Mouse (Mus musculus) Patski (cell line): Measurements from ENCODE around the gene Cars. TPM values are rescaled to one million over a fixed set of nuclear protein-coding genes. Genes with fewer than 3 reads are reported as not detected.
"Not testable (repeated sequence)": the region's sequence is repeated elsewhere in the genome, so short reads cannot be mapped to it uniquely, and the experiment has no call there.

ENCODE experiments used
- ATAC-seq: fragments of 100-300 bp; one replicate; pipeline ENCODE4 v1.8.0; 2021
- CTCF ChIA-PET: fragments of 350-600 bp; sonication (Branson Sonifier 250); formaldehyde crosslinking; loops from one replicate; lab custom pipeline; 2022; ENCODE audit warnings: inconsistent platforms; lab: Charles Lee
- POLR2A ChIA-PET: fragments of 350-600 bp; sonication (Branson Sonifier 250); formaldehyde crosslinking; loops from one replicate; lab custom pipeline; 2022; ENCODE audit warnings: antibody characterized with exemption, inconsistent platforms; lab: Charles Lee
- DNase-seq: peaks from one replicate; pipeline ENCODE4 v3.0.0-alpha.2; 2011; ENCODE audit warnings: low read depth, low spot score
- H3K27me3 ChIP-seq: fragments of 371-371 bp; one replicate; pipeline ENCODE4 v1.5.1; 2021
- CTCF ChIP-seq: fragments of 100-300 bp; IDR thresholded peaks from one replicate; pipeline ENCODE4 v1.5.1; 2021
- in situ Hi-C: fragments of 300-500 bp; cut with MboI; formaldehyde crosslinking; loops from 3 replicates; pipeline ENCODE4 v1.11.1; 2018; ENCODE audit warnings: low pct_unique_long_range_greater_than_20kb, mixed read lengths
- polyA plus RNA-seq: library from polyadenylated mRNA; unstranded; gene quantifications from one replicate; pipeline ENCODE4 v1.2.3, GENCODE M21; 2021

Cars gene
- polyA plus RNA-seq, 1 experiment from 2014 or later, result 81.5 TPM

DNA sequence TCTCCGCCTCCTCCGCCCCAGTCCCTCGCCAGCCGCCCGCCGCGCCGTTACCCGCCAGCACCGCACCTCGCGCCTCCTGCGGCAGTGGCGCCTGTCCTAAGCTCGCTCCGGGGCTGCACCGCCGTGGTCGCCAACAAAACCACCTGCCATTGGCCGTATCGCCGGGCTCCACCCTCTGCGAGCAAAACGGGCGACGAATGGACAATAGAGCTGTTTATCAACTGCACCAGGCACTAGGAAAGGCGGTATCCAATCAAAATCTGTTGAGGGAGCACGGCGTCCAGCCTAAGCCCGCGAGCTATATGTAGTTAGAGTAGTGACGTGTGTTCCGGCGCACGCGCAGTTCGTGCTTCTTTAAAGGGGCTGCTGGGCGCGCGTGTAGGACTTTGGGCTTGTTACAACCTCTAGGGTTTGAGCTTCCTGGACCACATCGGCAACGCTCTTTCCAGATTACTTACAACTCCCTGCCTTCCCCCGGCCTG lies 50.9 kb downstream of the Cars start, which contains the start of gene Nap1l4:
Gene Nap1l4, minus strand, starts transcription at position 131 of the 482 bp plus-strand sequence.
- ATAC-seq (peak; percentile 97), DNase-seq (peak; percentile 97)
- in situ Hi-C loops, result no loop called here
- no peak for TF ChIP-seq CTCF
- POLR2A ChIA-PET, result interaction anchor here (0.9 to 1.1 kb wide), 2 partner anchors 14 to 15 kb away, joined by 3 to 4 read pairs; no protein-coding TSS in a partner anchor
- CTCF ChIA-PET, result no interaction called here
- no peaks in the 10 kb centered on the region for H3K27me3 ChIP-seq

DNA sequence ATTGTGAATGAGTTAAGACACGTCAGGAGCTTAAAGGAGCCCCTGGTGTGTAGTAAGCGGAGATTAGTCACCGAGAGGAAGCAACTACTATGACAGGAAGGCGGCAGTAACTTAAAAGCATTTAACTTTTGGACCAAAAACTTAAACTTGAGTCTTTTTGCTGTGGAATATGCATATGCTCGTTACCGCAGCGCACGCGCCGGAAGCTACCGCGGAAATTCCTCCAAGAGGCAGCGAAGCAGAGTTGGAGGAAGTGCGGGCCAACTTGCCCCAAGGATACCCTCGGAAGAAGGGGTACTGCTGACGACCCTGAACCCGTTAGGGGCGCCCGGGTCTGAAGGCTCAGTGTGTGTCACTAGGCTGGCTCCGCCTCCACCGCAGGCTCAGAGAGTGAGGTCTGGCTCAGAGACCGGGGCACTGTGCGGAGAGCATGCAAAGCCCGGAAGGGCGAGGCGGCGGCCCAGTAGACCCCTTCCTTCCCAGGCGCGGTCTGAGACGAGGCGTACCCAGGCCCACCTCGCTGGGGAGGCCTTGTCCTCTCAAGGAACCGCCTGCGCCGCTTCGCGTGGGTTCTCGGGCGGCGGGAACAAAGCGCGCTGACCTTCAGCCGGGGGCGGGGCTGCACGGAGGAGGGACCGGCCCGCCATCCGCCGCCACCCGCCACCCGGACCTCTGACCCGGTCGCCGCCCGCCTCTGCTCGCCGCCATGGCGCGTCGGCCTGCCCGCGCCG lies 51.5 kb downstream of the Cars start:
- ChIA-PET CTCF (no interaction called here), POLR2A (interaction anchor here (0.9 to 1.0 kb wide), 2 partner anchors 14 to 34 kb away, joined by 3 to 4 read pairs; no protein-coding TSS in a partner anchor)
- no peaks in the 10 kb centered on the region for H3K27me3 ChIP-seq
- TF ChIP-seq CTCF, result no peak
- in situ Hi-C loops, result no loop called here
- ATAC-seq (peak; percentile 75), DNase-seq (no peak)

DNA sequence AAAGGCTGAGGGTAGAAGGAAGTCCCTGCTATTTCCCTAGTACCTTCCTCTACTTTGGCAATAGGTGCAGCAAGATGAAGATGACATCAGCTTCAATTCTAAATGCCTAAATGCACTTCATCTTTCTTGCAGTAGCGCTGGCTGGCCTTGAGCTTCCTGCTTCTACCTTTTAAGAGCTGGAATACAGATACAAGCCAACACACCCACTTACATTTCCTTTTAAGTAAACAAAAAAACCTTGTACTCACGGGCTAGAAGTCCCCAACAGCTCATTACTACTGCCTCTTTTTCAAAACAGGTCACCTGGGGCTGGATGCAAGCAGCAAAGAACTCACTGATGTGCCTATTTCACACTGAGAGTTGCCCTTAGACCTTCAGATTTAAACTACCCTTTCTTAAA lies 53.3 kb downstream of the Cars start:
- CTCF ChIA-PET, result no interaction called here
- POLR2A ChIA-PET, result no interaction called here
- H3K27me3 ChIP-seq, result no peaks in the 10 kb centered on the region
- DNase-seq, result no peak
- in situ Hi-C loops, result no loop called here
- no peak for ATAC-seq
- no peak for TF ChIP-seq CTCF

DNA sequence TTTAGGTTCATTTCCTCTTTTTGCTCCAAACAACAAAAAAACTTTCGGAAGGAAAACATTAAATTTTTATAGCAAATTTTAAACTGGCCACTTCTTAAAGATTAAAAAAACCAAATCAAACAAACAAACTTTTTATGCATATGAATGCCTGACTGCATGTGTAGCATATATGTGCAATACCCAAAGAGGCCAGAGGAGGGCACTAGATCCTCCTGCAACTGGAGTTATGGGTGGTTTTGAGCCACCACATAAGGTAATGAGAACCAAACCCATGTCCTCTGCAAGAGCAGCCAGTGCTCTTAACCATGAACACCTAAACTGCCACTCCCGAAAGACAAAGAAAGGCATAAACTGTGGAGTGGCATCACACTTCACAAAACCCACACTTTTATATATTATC lies 55.5 kb downstream of the Cars start:
- H3K27me3 ChIP-seq, result no peaks in the 10 kb centered on the region
- DNase-seq, result no peak
- in situ Hi-C loops, result no loop called here
- peak; percentile 73 for TF ChIP-seq CTCF
- ChIA-PET CTCF (no interaction called here), POLR2A (no interaction called here)
- ATAC-seq, result no peak

DNA sequence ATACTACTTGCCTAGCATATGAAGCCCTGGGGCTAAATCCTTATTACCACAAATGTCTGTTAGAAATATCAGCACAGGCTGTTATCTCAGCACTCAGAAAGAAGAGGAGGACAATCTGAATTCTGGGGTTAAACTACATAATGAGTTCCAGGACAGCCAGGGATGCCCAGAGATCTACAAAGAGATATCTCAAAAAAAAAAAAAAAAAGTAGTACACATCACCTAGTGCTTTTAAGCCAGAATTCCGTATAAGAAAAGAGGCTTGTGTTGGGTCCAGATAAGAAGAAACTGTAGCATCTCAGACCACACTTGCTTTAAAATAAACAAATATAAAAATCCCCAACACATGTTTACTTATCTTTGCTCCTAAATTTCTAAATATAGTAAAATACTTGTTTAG lies 61.2 kb downstream of the Cars start:
- ChIA-PET CTCF (no interaction called here), POLR2A (no interaction called here)
- ATAC-seq (no peak), DNase-seq (no peak)
- H3K27me3 ChIP-seq, result no peaks in the 10 kb centered on the region
- TF ChIP-seq CTCF, result no peak
- in situ Hi-C loops, result no loop called here

DNA sequence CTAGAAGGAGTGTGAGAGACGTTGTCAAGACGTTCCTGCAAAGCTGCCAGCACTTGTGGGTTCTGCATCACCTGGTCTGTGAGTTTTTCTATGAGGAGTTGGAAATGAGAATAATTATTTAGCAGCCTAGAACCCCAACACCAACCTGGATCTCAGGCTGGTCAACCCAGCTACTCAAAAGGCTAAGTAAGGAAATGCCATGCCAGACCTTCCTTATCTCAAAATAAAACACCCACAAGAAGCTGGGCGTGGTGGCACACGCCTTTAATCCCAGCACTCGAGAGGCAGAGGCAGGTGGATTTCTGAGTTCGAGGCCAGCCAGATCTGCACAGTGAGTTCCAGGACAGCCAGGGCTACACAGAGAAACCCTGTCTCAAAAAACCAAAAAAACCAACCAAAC lies 61.7 kb downstream of the Cars start:
- POLR2A ChIA-PET, result interaction anchor here (0.6 kb wide), 1 partner anchor 458 kb away, joined by 3 read pairs; no protein-coding TSS in a partner anchor
- DNase-seq, in situ Hi-C loops, H3K27me3 ChIP-seq, ATAC-seq, CTCF ChIA-PET: not testable (repeated sequence)

DNA sequence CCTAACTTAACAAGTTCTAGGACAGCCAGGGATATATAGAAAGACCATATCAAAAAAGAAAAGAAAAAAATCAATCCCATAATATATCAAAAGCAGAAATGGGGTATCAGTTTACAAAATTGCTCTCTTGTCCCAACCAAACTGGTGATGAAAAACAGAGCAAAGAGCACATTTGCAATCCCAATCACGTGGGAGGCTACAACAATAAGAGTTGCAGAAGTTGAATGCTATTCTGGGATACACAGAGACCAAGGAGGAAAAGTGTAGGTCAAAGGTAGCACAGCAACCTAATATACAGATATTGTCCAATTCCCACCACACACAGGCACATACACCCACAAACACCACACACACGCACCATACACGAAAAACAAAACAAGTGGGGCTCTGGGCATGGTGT lies 63.6 kb downstream of the Cars start:
- in situ Hi-C loops, result no loop called here
- CTCF ChIA-PET, result interaction anchor here (0.9 to 1.1 kb wide), 2 partner anchors 30 to 59 kb away, joined by 3 read pairs; no protein-coding TSS in a partner anchor
- no peak for TF ChIP-seq CTCF
- no peak for DNase-seq
- POLR2A ChIA-PET, result no interaction called here
- H3K27me3 ChIP-seq, result no peaks in the 10 kb centered on the region
- ATAC-seq, result no peak

DNA sequence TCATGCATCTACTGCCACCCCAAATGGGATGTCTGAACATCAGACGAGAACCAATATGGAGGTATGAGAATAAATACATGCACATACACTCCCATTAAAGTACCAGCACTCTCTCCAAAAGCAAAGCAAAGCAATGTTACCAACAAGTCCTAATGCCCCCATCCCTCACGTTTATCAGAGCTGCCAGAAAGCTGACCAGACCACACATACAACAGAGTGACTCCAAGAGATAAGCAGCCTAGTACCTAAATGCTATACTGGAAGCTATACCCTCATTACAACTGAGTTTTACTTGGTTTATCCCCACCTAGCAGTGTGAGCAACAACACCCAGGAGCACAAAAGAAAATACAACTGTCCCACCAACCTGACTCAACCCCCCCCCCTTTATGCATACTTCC lies 66.6 kb downstream of the Cars start:
- ChIA-PET CTCF (interaction anchor here (1.2 kb wide), 1 partner anchor 10 kb away, joined by 5 read pairs; no protein-coding TSS in a partner anchor), POLR2A (no interaction called here)
- ATAC-seq (no peak), DNase-seq (no peak)
- in situ Hi-C loops, result no loop called here
- no peak for TF ChIP-seq CTCF
- H3K27me3 ChIP-seq, result no peaks in the 10 kb centered on the region

DNA sequence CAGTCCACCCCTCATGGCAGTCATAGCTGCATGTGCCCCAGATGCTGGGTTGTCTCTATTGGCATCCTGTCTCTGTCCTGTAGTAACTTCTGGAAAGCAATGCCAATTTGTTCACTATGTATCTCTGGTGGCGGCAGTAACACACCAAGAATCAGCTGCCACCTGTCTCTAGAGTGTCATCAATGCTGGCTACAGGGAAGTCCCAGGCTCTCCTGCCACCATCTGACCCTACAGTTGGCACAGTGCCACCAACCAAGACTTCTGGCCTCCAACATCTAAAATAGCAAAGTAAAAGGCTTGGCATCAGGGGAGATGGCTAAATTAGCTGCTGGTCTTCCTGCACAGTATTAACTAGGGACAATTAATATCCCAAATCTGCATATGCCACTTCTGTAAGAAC lies 67.5 kb downstream of the Cars start:
- CTCF ChIA-PET, result interaction anchor here (1.2 kb wide), 1 partner anchor 11 kb away, joined by 5 read pairs; no protein-coding TSS in a partner anchor
- DNase-seq (no peak), ATAC-seq (no peak)
- no peaks in the 10 kb centered on the region for H3K27me3 ChIP-seq
- in situ Hi-C loops, result no loop called here
- TF ChIP-seq CTCF, result no peak
- POLR2A ChIA-PET, result interaction anchor here (1.0 kb wide), 1 partner anchor 8 kb away, joined by 4 read pairs; no protein-coding TSS in a partner anchor

DNA sequence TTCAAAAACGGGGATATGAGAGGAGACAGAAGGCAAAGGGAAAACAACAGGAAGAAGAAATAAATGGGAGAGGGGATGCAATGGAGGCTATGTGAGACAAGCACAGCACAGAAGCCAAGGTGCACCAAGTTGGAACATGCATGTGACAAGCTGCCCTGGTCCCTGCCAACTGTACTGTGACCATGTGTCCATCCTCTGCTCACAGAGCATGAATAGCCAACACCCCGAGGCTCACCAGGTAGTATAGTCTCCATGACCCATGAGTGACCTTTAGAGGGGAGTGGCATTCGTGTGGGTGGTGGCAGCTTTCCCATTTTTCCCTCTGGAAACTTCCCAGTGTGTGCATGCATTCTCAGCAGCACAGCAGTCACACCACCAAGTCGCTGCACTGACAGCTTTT lies 80.6 kb downstream of the Cars start:
- POLR2A ChIA-PET, result no interaction called here
- CTCF ChIA-PET, result interaction anchor here (0.6 to 3.9 kb wide), 4 partner anchors 8 to 391 kb away, joined by 3 to 10 read pairs (median 3); no protein-coding TSS in a partner anchor
- no peak for TF ChIP-seq CTCF
- in situ Hi-C loops, result no loop called here
- H3K27me3 ChIP-seq, result no peaks in the 10 kb centered on the region
- no peak for DNase-seq
- ATAC-seq, result no peak

DNA sequence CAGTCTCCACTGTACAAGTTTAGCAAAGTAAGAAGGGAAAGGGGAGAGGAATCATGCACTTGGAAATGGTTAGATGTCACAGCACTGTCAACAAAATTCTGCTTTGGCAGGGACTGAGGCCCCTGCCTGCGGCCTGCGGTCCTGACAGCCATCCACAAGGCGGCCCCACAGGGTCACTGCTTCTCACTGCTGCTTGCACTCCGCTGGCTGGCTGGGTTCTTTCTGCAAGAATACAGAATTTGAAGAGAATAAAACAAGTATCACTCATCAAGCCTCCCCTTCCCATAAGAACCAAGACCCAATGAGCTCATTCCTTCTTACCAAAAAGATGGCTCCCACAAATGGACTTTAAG lies 85.5 kb downstream of the Cars start:
- ATAC-seq (no peak), DNase-seq (no peak)
- H3K27me3 ChIP-seq, result no peaks in the 10 kb centered on the region
- TF ChIP-seq CTCF, result no peak
- POLR2A ChIA-PET, result interaction anchor here (0.8 kb wide), 1 partner anchor 34 kb away, joined by 3 read pairs; no protein-coding TSS in a partner anchor
- CTCF ChIA-PET, result no interaction called here
- in situ Hi-C loops, result no loop called here
